Mouse (Mus musculus) ES-E14 (cell line): Measurements from ENCODE around the gene Nt5c2. TPM values are rescaled to one million over a fixed set of nuclear protein-coding genes. Genes with fewer than 3 reads are reported as not detected.

ENCODE experiments used
- DNase-seq: peaks from one replicate; pipeline ENCODE4 v3.0.0-alpha.2; 2013; ENCODE audit warnings: low read depth, low spot score
- H3K27ac ChIP-seq: 2 replicates; pipeline ENCODE4 v1.5.1; 2012; ENCODE audit warnings: low read depth, mild to moderate bottlenecking, low read length, moderate library complexity, mixed read lengths; ENCODE audit not compliant: poor library complexity, insufficient read depth, severe bottlenecking
- H3K36me3 ChIP-seq: 2 replicates; pipeline ENCODE4 v1.6.1; 2012; ENCODE audit warnings: mild to moderate bottlenecking, low read length, moderate library complexity, mixed read lengths; ENCODE audit not compliant: control insufficient read depth, poor library complexity, insufficient read depth, severe bottlenecking
- H3K4me1 ChIP-seq, 2 experiments: fragments of 150-350 bp in 1 of 2; sonication (generic) in 1 of 2; 2 replicates each; pipeline ENCODE4 v1.6.1; 2012; ENCODE audit warnings: low read length in 2 of 2, mild to moderate bottlenecking in 1 of 2, mixed read lengths in 1 of 2; ENCODE audit not compliant: control insufficient read depth in 2 of 2, insufficient read depth in 2 of 2, poor library complexity in 1 of 2
- H3K4me3 ChIP-seq, 2 experiments: fragments of 150-350 bp in 1 of 2; sonication (generic) in 1 of 2; 2 replicates each; pipeline ENCODE4 v1.5.1; 2012; ENCODE audit warnings: low read length in 2 of 2, low read depth in 1 of 2, mild to moderate bottlenecking in 1 of 2, mixed read lengths in 1 of 2; ENCODE audit not compliant: insufficient read depth in 1 of 2, poor library complexity in 1 of 2, severe bottlenecking in 1 of 2
- H3K9ac ChIP-seq: 2 replicates; pipeline ENCODE4 v1.6.1; 2012; ENCODE audit warnings: low read depth, mild to moderate bottlenecking, low read length, mixed read lengths; ENCODE audit not compliant: poor library complexity, insufficient read depth, severe bottlenecking
- H3K9me3 ChIP-seq: fragments of 150-350 bp; sonication (generic); 2 replicates; pipeline ENCODE4 v1.6.1; 2012; ENCODE audit warnings: low read depth, mild to moderate bottlenecking, low read length; ENCODE audit not compliant: control insufficient read depth, insufficient read depth
- CHD2 ChIP-seq: IDR thresholded peaks from 2 replicates; pipeline ENCODE4 v1.6.1; 2014; ENCODE audit warnings: mild to moderate bottlenecking, low read depth, low read length, inconsistent platforms
- HCFC1 ChIP-seq: IDR thresholded peaks from 2 replicates; pipeline ENCODE4 v1.6.1; 2012; ENCODE audit warnings: low read length, inconsistent platforms, borderline replicate concordance; ENCODE audit not compliant: insufficient read depth
- MAFK ChIP-seq: IDR thresholded peaks from 2 replicates; pipeline ENCODE4 v1.6.1; 2014; ENCODE audit warnings: mild to moderate bottlenecking, low read depth, low read length, inconsistent platforms; ENCODE audit not compliant: insufficient read depth
- ZC3H11A ChIP-seq: IDR thresholded peaks from 2 replicates; pipeline ENCODE4 v1.6.1; 2012; ENCODE audit warnings: low read depth, mild to moderate bottlenecking, inconsistent platforms, low read length, borderline replicate concordance
- ZNF384 ChIP-seq: IDR thresholded peaks from 2 replicates; pipeline ENCODE4 v1.6.1; 2012; ENCODE audit warnings: low read depth, low read length, inconsistent platforms
- in situ Hi-C, 2 experiments: fragments of 600-800 bp; cut with MboI; formaldehyde crosslinking; loops; one replicate each; pipeline ENCODE4 v1.15.1; 2025; ENCODE audit warnings: low sequenced_read_pairs in 2 of 2, inconsistent platforms in 1 of 2; ENCODE audit not compliant: unreplicated experiment in 2 of 2
- total RNA-seq: library from RNA; depleted of rRNA; stranded (reverse); fragments of 300-350 nt; gene quantifications from 2 replicates; pipeline ENCODE4 v1.2.3, GENCODE M21; 2012

Gene Nt5c2
- total RNA-seq, 1 experiment, result 27.0 TPM

GRCm38 (mm10) chr19:46975997-46976396 is 39.0 kb downstream of the Nt5c2 start:
- in situ Hi-C loops, result no loop called here
- Histone ChIP-seq H3K4me1 (peaks cover 2 to 12% of the 10 kb centered on the region in 2 experiments; a peak in 2 of 4 replicates), H3K4me3 (no peak overlapping the region), H3K9ac (no peak overlapping the region), H3K36me3 (no peaks in the 10 kb centered on the region), H3K27ac (no peak overlapping the region), H3K9me3 (no peaks in the 10 kb centered on the region)
- TF ChIP-seq CHD2 (no peak), ZNF384 (no peak), HCFC1 (no peak), ZC3H11A (no peak), MAFK (no peak)
- DNase-seq, result no peak

GRCm38 (mm10) chr19:46975565-46975964 is 39.4 kb downstream of the Nt5c2 start:
- Histone ChIP-seq H3K36me3 (no peaks in the 10 kb centered on the region), H3K4me1 (peaks cover 2 to 13% of the 10 kb centered on the region in 2 experiments; a peak in 2 of 4 replicates), H3K27ac (no peak overlapping the region), H3K4me3 (no peak overlapping the region), H3K9ac (no peak overlapping the region), H3K9me3 (no peaks in the 10 kb centered on the region)
- TF ChIP-seq HCFC1 (no peak), CHD2 (no peak), ZC3H11A (no peak)
- no peak for DNase-seq
- in situ Hi-C loops, result no loop called here

- no peak for TF ChIP-seq MAFK
- no peak for TF ChIP-seq CHD2
- no peak for TF ChIP-seq HCFC1
- Histone ChIP-seq H3K27ac (no peak overlapping the region), H3K9me3 (no peaks in the 10 kb centered on the region), H3K36me3 (no peaks in the 10 kb centered on the region), H3K4me1 (peaks cover 2 to 15% of the 10 kb centered on the region in 2 experiments; a peak in 2 of 4 replicates), H3K9ac (no peak overlapping the region), H3K4me3 (no peak overlapping the region)
- in situ Hi-C loops, result no loop called here
- no peak for DNase-seq
Observed at GRCm38 (mm10) chr19:46972159-46972558, 42.8 kb downstream of the Nt5c2 start.

- no peak for TF ChIP-seq CHD2
- TF ChIP-seq ZC3H11A, result no peak
- no peak for TF ChIP-seq HCFC1
- TF ChIP-seq ZNF384, result no peak
- H3K27ac ChIP-seq, result no peak overlapping the region
- no peak for DNase-seq
- H3K36me3 ChIP-seq, result no peaks in the 10 kb centered on the region
- H3K9ac ChIP-seq, result 0 out of 2 replicates have a peak overlapping the region, but pooled peaks have one; percentile 4
- peaks cover 2 to 15% of the 10 kb centered on the region in 2 experiments; a peak in 2 of 4 replicates for H3K4me1 ChIP-seq
- no peaks in the 10 kb centered on the region for H3K9me3 ChIP-seq
- H3K4me3 ChIP-seq, result no peak overlapping the region
- in situ Hi-C loops, result no loop called here
Observed at GRCm38 (mm10) chr19:46971712-46972111, 43.2 kb downstream of the Nt5c2 start.
